Mouse (Mus musculus) ovary, adult 10 weeks (tissue): Measurements from ENCODE around the gene Gm11397. TPM values are rescaled to one million over a fixed set of nuclear protein-coding genes. Genes with fewer than 3 reads are reported as not detected.

Experiments
- polyA plus RNA-seq: library from polyadenylated mRNA; stranded (reverse); fragments of 350-450 nt; fragmentation: Illumina TruSeq; extraction: RNeasy Lipid Tissue Mini Kit (QIAGEN cat#74804); gene quantifications from one replicate; pipeline ENCODE4 v1.2.3, GENCODE M21; 2014

Gene Gm11397
- polyA plus RNA-seq: not detected

GRCm38 (mm10) chr13:33395461-33395860 is at the start of gene Gm11397:
Gene Gm11397, plus strand, starts transcription at chr13:33395761.

Other genes with a start within 250 kb of the Gm11397 start
- gene Serpinb9c, start 236.0 kb upstream of the Gm11397 start, polyA plus RNA-seq: not detected
- gene Serpinb9d, start 202.8 kb upstream of the Gm11397 start, polyA plus RNA-seq: not detected
- not detected for gene Serpinb9e, start 146.1 kb upstream of the Gm11397 start, polyA plus RNA-seq
- gene Serpinb9f, start 71.7 kb upstream of the Gm11397 start, polyA plus RNA-seq: not detected
- gene Serpinb9g, start 89.0 kb downstream of the Gm11397 start, polyA plus RNA-seq: not detected